Mouse (Mus musculus) lung, postnatal 0 days (tissue): Measurements from ENCODE around the gene St3gal4. TPM values are rescaled to one million over a fixed set of nuclear protein-coding genes. Genes with fewer than 3 reads are reported as not detected.

ENCODE experiments used
- ATAC-seq: fragments of 200-750 bp; cut with Nextera tagmentation; 2 replicates; pipeline ENCODE4 v1.8.0; 2017; ENCODE audit warnings: moderate library complexity
- DNase-seq: peaks from one replicate; pipeline ENCODE4 v3.0.0-alpha.2; 2016; ENCODE audit warnings: low spot score
- H3K27ac ChIP-seq: fragments of 300-500 bp; sonication (generic); 2 replicates; pipeline ENCODE4 v1.5.1; 2014; ENCODE audit warnings: antibody characterized with exemption, mild to moderate bottlenecking, low read length, mixed read lengths
- H3K27me3 ChIP-seq: fragments of 300-500 bp; sonication (generic); replicated peaks from 2 replicates; pipeline ENCODE4 v1.6.1; 2014; ENCODE audit warnings: low read length, mixed read lengths; ENCODE audit not compliant: insufficient read depth
- H3K36me3 ChIP-seq: fragments of 300-500 bp; sonication (generic); 2 replicates; pipeline ENCODE4 v1.6.1; 2014; ENCODE audit warnings: low read length, mixed read lengths; ENCODE audit not compliant: insufficient read depth
- H3K4me1 ChIP-seq: fragments of 300-500 bp; sonication (generic); 2 replicates; pipeline ENCODE4 v1.6.1; 2014; ENCODE audit warnings: antibody characterized with exemption, low read depth, low read length, mixed read lengths; ENCODE audit not compliant: insufficient read depth
- H3K4me2 ChIP-seq: fragments of 300-500 bp; sonication (generic); replicated peaks from 2 replicates; pipeline ENCODE4 v1.6.1; 2014; ENCODE audit warnings: low read depth, mild to moderate bottlenecking, low read length, moderate library complexity, mixed read lengths
- H3K4me3 ChIP-seq: fragments of 300-500 bp; sonication (generic); 2 replicates; pipeline ENCODE4 v1.5.1; 2014; ENCODE audit warnings: low read depth, low read length
- H3K9ac ChIP-seq: fragments of 300-500 bp; sonication (generic); replicated peaks from 2 replicates; pipeline ENCODE4 v1.6.1; 2014; ENCODE audit warnings: low read depth, mild to moderate bottlenecking
- H3K9me3 ChIP-seq: fragments of 300-500 bp; sonication (generic); 2 replicates; pipeline ENCODE4 v1.6.1; 2016; ENCODE audit warnings: low read length, mixed read lengths
- CTCF ChIP-seq: IDR thresholded peaks from 2 replicates; pipeline ENCODE4 v1.5.1; 2016; ENCODE audit warnings: antibody characterized with exemption, mild to moderate bottlenecking
- EP300 ChIP-seq: IDR thresholded peaks from 2 replicates; pipeline ENCODE4 v1.6.1; 2016; ENCODE audit warnings: antibody characterized with exemption, mild to moderate bottlenecking, control low read depth
- WGBS: fragments of 180-500 bp; shearing (Covaris S2); extraction: QIAGEN DNeasy Blood & Tissue Kit; methylation state at CpG from one replicate; pipeline ENCODE4 v1.1.7; 2014; 5-methylcytosine and 5-hydroxymethylcytosine counted together
- polyA plus RNA-seq: library from polyadenylated mRNA; unstranded; fragments of >200 nt; fragmentation: Nextera tagmentation; extraction: Ambion mirVana; gene quantifications from 2 replicates; pipeline ENCODE4 v1.2.1, GENCODE M21; 2015

Gene St3gal4
- polyA plus RNA-seq, 1 experiment from 2014 or later: 50.0 TPM

- WGBS: 48% methylated on average over 11 of the region's 11 CpGs
- TF ChIP-seq EP300: peak; percentile 63
- no peak for TF ChIP-seq CTCF
- Histone ChIP-seq H3K4me2 (no peak overlapping the region), H3K27me3 (no peaks in the 10 kb centered on the region), H3K4me1 (peaks cover 28% of the 10 kb centered on the region), H3K36me3 (no peaks in the 10 kb centered on the region; the same call in 1 of the 2 replicates), H3K9me3 (no peaks in the 10 kb centered on the region), H3K27ac (peak overlapping the region; percentile 86), H3K9ac (no peak overlapping the region), H3K4me3 (no peak overlapping the region)
- ATAC-seq: peak; percentile 65
- peak; percentile 84 for DNase-seq
Observed at GRCm38 (mm10) chr9:35123804-35124677, 5.0 kb upstream of the St3gal4 start.

DNA sequence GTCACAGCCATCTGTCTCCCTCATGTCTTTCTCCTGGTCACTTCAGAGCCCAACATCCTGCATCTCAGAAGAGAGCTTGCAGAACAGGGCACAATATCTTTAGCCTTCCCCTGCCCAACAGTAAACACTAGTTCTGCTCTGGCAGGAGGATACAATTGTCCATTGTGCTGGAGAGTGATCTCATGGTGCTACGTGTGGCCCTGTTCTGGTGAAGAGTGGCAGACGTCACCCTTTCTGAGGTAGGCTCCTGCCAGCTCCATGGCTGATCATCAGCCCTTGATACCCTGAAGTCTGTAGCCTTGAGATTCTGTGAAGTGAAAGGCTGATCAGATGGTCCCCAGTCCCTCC lies 4.4 kb upstream of the St3gal4 start:
- peak; percentile 74 for DNase-seq
- 17% methylated on average over 2 of the region's 2 CpGs for WGBS
- Histone ChIP-seq H3K4me1 (peaks cover 28% of the 10 kb centered on the region), H3K9me3 (no peaks in the 10 kb centered on the region), H3K27ac (peak overlapping the region; percentile 86), H3K4me2 (no peak overlapping the region), H3K36me3 (no peaks in the 10 kb centered on the region; the same call in 1 of the 2 replicates), H3K27me3 (no peaks in the 10 kb centered on the region), H3K9ac (no peak overlapping the region), H3K4me3 (no peak overlapping the region)
- peak; percentile 74 for ATAC-seq
- TF ChIP-seq CTCF: no peak
- no peak for TF ChIP-seq EP300

- Histone ChIP-seq H3K9ac (no peak overlapping the region), H3K36me3 (no peaks in the 10 kb centered on the region; the same call in 1 of the 2 replicates), H3K4me1 (peaks cover 28% of the 10 kb centered on the region), H3K27ac (peak overlapping the region; percentile 86), H3K4me2 (no peak overlapping the region), H3K4me3 (no peak overlapping the region), H3K27me3 (no peaks in the 10 kb centered on the region), H3K9me3 (no peaks in the 10 kb centered on the region)
- TF ChIP-seq CTCF (no peak), EP300 (no peak)
- WGBS: 70% methylated on average over 5 of the region's 5 CpGs
- DNase-seq (no peak), ATAC-seq (no peak)
Observed at GRCm38 (mm10) chr9:35122551-35123266, 3.6 kb upstream of the St3gal4 start.

- peaks cover 13% of the 10 kb centered on the region for H3K4me1 ChIP-seq
- no peaks in the 10 kb centered on the region for H3K9me3 ChIP-seq
- no peak overlapping the region for H3K9ac ChIP-seq
- no peak overlapping the region; the same call in 1 of the 2 replicates for H3K27ac ChIP-seq
- H3K4me2 ChIP-seq: no peak overlapping the region
- H3K4me3 ChIP-seq: no peak overlapping the region
- no peaks in the 10 kb centered on the region for H3K36me3 ChIP-seq
- no peak for TF ChIP-seq EP300
- no peak for TF ChIP-seq CTCF
- 87% methylated on average over 2 of the region's 2 CpGs for WGBS
- ATAC-seq (no peak), DNase-seq (no peak)
- no peaks in the 10 kb centered on the region for H3K27me3 ChIP-seq
Observed at GRCm38 (mm10) chr9:35118563-35118962, 505 bp downstream of the St3gal4 start.

- no peaks in the 10 kb centered on the region for H3K9me3 ChIP-seq
- peak overlapping the region; percentile 63 for H3K4me3 ChIP-seq
- H3K27ac ChIP-seq: peak overlapping the region; percentile 93
- WGBS: 16% methylated on average over 15 of the region's 15 CpGs
- H3K36me3 ChIP-seq: no peaks in the 10 kb centered on the region
- ATAC-seq: peak; percentile 39
- no peaks in the 10 kb centered on the region for H3K27me3 ChIP-seq
- TF ChIP-seq CTCF (no peak), EP300 (peak; percentile 41; the same call in 1 of the 2 replicates)
- H3K4me2 ChIP-seq: peak overlapping the region; percentile 83
- peak; percentile 72 for DNase-seq
- peak overlapping the region; percentile 71 for H3K9ac ChIP-seq
- H3K4me1 ChIP-seq: peaks cover 7% of the 10 kb centered on the region
Observed at GRCm38 (mm10) chr9:35117384-35118295, 1.4 kb downstream of the St3gal4 start.
